Mouse (Mus musculus) left cerebral cortex, postnatal 10 days (tissue): ENCODE measurements at regions not wholly inside any gene's neighbourhood (a gene's known extent, or its start where the extent isn't known, plus 50 kb on each side); places are given as distances from the start of the nearest gene placed in this dataset.
"Not testable (repeated sequence)": the region's sequence is repeated elsewhere in the genome, so short reads cannot be mapped to it uniquely, and the experiment has no call there.

Experiments
- DNase-seq, 2 experiments: peaks; one replicate each; pipeline ENCODE4 v3.0.0; 2021 to 2022; ENCODE audit warnings: low spot score in 2 of 2, mixed read lengths in 1 of 2; ENCODE audit errors: extremely low spot score in 1 of 2
- intact Hi-C: fragments of 180-260 bp; cut with DNase I; formaldehyde crosslinking; loops from one replicate; pipeline ENCODE4 v1.15.1; 2025

- DNase-seq, result no peak
- intact Hi-C loops, result no loop called here
These were observed 119.3 kb upstream of the Foxk1 start for GRCm38 (mm10) chr5:142281997-142282396.

GRCm38 (mm10) chr5:142287981-142288380 is 113.3 kb upstream of the Foxk1 start:
- intact Hi-C loops, result no loop called here
- DNase-seq, result no peak

DNA sequence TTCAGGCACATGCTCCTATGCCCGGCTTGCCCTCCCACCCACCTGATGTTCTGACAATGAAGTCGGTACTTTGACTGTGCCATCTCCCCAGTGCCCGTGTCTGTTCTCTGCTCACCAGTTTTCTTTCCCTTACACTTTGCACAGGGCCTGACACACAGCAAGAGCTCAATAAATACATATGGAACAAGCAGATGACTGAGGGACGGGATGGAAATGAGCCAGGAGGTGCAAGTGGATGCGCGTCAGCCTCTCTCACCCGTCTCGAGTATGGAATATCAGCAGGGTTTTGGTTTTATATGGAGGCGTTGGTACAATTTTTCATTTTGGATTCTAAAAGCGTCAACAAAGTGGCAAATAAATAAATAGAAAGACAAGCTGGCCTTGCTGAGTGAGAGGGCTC is 109.8 kb upstream of the Foxk1 start:
- DNase-seq, result peak in 1 of 2 experiments; percentile 23
- intact Hi-C loops, result no loop called here

DNA sequence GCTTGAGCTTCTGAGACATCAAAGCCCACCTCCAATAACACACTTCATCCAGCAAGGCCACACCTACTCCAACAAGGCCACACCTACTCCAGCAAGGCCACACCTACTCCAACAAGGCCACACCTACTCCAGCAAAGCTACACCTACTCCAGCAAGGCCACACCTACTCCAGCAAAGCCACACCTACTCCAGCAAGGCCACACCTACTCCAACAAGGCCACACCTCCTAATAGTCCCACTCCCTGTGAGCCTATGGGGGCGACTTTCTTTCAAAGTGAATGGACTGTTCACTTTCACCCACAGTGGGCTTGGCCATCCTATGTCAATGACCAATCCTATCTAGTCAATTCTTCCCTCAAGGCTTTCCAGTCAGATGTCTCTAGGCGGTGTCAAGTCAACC is 104.9 kb upstream of the Foxk1 start:
- DNase-seq, intact Hi-C loops: not testable (repeated sequence)

DNA sequence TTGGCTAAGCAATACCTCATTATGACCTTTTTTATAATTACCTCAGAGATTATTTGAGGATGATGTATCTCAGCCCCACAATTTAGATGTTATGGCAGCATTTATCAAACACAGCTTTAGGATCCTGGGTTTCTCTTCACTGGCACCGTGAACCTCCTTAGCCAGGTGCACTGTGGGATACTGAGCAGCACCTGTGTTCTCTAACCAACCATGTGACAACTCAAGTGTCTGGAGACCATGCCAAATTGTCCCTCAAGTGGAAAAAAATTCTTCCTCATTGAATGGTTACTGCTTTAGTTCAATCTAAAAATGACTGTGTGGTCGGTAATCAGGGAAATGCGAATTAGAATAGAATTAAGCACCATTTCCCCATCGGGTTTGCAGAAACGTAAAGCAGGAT is 101.7 kb upstream of the Foxk1 start:
- intact Hi-C loops, result no loop called here

DNA sequence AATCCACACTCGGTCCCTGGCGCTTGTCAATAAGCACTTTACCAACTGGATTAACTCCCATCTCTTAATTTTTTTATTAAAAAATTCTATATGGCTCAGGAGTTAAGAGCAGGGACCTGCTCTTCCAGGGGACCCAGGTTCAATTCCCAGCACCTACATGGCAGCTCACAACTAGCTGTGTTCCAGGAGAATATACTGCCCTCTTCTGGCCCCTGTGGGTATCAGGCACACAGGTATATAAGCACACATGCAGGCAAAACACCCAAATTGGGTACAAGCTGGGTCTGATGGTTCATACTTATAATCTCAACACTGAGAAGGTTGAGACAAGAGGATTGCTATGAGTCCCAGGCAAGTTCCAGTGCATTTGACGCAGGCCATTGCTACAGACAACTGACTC is 92.8 kb upstream of the Foxk1 start:
- intact Hi-C loops, result no loop called here
- no peak for DNase-seq

More for the DNA sequence above, 101.7 kb upstream of the Foxk1 start:
- DNase-seq, result no peak

DNA sequence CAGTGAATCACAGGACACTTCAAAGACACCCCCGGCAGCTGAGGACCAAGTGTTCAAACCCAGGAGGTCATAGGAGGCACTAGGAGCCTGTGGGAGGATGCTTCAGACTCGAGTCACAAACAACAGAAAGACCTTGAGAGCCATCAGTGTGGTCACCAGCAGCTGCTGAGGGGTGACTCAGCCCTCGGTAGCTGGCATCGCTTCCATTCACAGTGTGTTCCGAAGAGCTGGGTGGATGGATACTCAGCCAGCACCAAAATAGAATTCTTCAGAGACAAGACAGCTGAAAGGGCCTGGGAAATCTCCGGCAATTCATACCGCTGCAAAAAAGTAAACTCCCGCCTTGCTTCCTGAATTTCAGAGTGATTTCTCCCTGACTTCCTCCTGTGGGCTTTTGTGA is 87.4 kb upstream of the Foxk1 start:
- peak; percentile 44 to 49 for DNase-seq
- intact Hi-C loops, result loop anchor here (10.0 kb wide), 2 partner anchors 329 to 1439 kb away; no protein-coding TSS in a partner anchor

DNA sequence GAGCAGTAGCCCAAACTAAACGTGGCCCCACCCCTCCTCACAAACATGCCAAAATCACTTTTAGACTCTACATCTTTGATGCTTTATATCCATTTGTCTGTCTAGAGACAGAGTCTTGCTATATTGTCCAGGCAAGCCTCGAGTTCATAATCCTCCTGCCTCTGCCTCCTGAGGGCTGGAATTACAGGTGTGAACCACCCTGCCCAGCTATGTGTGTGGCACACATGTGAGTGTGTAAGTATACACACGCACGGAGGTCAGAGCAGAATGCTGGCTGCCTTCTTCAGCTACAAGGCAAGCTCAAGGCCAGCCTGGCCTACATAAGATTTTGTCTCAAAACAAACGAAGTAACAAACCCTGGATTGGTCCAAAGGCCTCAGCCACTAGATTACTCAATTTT is 86.8 kb upstream of the Foxk1 start:
- no peak for DNase-seq
- intact Hi-C loops, result loop anchor here (10.0 kb wide), 2 partner anchors 330 to 1440 kb away; no protein-coding TSS in a partner anchor

DNA sequence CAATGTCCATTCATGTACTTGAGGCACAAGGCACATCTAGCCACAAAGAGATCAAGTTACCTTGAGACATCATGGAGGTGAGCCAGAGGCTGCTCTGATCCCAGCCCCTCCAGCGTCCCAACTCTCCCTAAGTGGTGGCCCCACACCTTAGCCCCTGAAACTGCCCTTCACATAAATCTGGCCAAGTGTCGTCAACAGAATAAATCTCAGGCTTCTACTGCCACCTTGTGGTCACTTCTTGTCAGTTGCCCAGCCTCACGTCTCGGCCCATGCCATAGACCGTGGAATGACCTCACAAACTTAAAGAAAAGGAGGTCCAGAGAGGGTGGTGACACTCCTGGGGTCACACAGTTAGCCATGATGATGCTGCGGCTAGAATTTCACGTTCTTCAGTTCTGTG is 82.0 kb upstream of the Foxk1 start:
- intact Hi-C loops, result loop anchor here (2.0 to 10.0 kb wide), 4 partner anchors 334 to 1472 kb away; no protein-coding TSS in a partner anchor
- peak; percentile 46 to 55 for DNase-seq

GRCm38 (mm10) chr5:142321316-142321715 is 80.0 kb upstream of the Foxk1 start:
- intact Hi-C loops, result loop anchor here (10.0 kb wide), 1 partner anchor 1237 kb away; no protein-coding TSS in a partner anchor
- DNase-seq, result no peak

DNA sequence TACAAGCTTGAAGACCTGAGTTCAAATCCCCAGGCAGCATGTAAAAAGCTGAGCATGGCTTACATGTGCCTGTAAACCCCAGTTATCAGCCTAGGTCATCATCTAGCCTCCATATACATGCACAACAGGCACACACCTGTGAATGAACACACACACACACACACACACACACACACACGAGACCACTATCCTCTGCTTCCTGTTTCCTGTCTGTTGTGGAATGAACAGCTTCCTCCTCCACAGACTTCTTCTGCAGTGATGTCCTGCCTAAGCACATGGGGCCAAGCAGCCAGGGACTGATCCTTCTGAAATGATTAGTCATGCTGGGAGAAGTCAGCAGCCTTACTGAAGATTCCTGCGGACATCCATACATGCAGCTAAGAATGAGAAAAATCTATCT is 76.4 kb upstream of the Foxk1 start:
- no peak for DNase-seq
- intact Hi-C loops, result loop anchor here (10.0 kb wide), 1 partner anchor 1240 kb away; no protein-coding TSS in a partner anchor

GRCm38 (mm10) chr5:142325560-142325959 is 75.7 kb upstream of the Foxk1 start:
- intact Hi-C loops, result loop anchor here (10.0 kb wide), 1 partner anchor 1241 kb away; no protein-coding TSS in a partner anchor

DNA sequence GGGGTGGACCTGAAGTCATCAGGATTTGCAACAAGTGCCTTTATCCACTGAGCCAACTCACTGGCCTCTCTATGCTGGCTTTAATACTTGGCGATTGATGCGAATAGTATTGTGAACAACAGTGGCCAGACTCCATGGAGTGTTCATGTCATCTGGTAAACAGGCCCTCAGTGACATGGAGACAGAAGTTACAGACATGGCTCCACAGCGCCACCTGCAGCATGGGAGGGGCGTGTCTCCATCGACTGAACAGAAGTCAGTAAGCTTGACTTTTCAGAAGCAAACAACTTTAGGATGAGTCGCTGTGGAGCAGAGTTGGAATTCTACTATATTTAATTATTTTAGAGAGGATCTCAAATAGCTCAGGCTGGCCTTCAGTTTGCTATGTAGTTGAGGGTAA is 74.0 kb upstream of the Foxk1 start:
- DNase-seq, result peak in 1 of 2 experiments; percentile 51
- intact Hi-C loops, result loop anchor here (10.0 kb wide), 1 partner anchor 1242 kb away; no protein-coding TSS in a partner anchor

More at GRCm38 (mm10) chr5:142325560-142325959, 75.7 kb upstream of the Foxk1 start:
- peak in 1 of 2 experiments; percentile 44 for DNase-seq

DNA sequence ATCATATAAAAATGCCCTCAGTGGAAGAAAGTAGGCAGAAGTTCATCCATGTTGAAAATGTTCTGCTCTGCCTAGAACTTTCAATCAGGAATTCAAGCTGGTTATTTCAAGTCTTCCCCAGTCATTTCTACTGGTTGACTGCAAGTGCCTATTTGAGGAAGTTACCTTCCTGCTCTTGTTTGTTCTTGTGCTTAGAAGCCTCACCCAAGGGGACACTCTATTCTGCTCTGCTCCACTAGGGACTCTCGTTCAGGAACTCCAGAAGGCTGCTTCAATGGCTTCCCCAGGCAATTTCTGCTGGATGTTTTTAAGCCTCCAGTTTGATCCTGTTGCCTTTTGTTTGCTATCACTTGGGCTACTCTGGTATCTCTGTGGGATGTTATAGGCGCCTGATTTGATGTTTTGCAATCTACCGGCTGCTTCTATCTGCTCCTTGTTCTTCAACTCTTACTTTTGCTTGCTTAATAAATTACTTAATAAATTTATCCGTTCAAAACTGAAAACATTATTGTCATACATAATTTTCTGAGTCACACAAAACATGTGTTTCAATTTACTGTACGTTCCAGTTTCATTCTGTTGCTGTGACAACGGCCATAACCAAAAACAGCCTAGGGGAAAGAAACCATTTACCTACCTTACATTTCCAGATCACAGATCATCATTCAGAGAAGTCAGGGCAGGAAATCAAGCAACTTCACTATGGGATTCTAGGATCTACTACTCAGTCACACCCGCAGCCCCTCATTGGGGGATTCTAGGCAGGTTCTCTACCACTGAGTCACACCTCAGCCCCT is 71.4 kb upstream of the Foxk1 start:
- intact Hi-C loops, result loop anchor here (10.0 kb wide), 1 partner anchor 1245 kb away; no protein-coding TSS in a partner anchor
- DNase-seq, result no peak

- intact Hi-C loops, result no loop called here
These were observed 68.6 kb upstream of the Foxk1 start for GRCm38 (mm10) chr5:142332744-142333143.

GRCm38 (mm10) chr5:142337436-142337835 is 63.9 kb upstream of the Foxk1 start:
- DNase-seq, result no peak
- intact Hi-C loops, result no loop called here

More at GRCm38 (mm10) chr5:142332744-142333143, 68.6 kb upstream of the Foxk1 start:
- DNase-seq, result no peak

DNA sequence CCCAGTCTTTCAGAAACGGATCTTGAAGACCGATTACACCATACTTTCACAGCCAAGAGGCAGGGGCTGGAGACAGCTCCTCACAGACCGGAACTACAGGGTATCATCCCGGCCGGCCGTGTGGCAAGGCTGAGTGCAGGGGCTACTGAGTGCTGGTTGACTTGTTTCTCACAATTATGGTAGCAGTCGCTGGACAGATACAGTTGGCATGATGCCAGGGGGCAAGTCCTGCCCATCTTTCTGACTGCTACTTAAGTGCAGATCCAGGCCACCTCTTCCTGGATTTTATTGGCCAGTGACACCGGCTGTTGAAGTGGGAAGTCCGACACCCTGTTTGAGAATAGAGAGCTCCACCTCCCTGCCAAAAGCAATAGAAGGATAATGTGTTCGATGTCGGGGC is 63.2 kb upstream of the Foxk1 start:
- intact Hi-C loops, result no loop called here
- DNase-seq, result no peak

- intact Hi-C loops, result no loop called here
- DNase-seq, result no peak
These were observed 60.9 kb upstream of the Foxk1 start for GRCm38 (mm10) chr5:142340205-142341025.

DNA sequence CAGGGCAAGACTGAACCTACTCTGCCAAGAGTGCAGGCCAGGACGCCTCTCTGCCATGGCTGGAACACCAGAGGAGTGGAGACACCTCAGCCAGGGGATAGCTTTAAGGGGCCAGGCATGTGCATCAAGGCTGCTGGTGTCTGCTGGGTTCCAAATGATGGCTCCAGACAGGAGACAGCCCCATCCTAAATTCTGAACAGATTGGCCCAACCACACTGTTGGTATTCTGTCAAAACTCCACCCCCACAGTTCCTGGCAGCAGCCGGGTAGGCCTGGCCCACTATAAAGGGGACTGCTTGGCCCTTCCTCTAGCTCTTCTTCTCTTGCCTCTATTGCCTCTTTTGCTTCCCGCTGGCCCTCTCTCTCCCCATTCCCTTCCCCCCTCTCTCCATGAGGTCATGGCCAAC is 60.3 kb upstream of the Foxk1 start:
- intact Hi-C loops, result no loop called here
- no peak for DNase-seq
